30 mouse cellular contexts compared by ENCODE assay signal in genomic region chr2:174424301-174425085, GRCm38 (mm10). TPM values are rescaled to one million over a fixed set of nuclear protein-coding genes. Genes with fewer than 3 reads are reported as not detected.
"Had no signal": no experiment of that assay in that cellular context is flagged by ENCODE, and none has a peak within 500 bp of the region (broad histone marks: within the 10 kb centered on the region; RNA-seq: fewer than 3 reads in every experiment).

No protein-coding gene starts in this region.

- H3K9me3 ChIP-seq: heart, embryonic 13.5 days; heart, embryonic 15.5 days; hindbrain, embryonic 13.5 days; hindbrain, embryonic 15.5 days; limb, embryonic 13.5 days; limb, embryonic 15.5 days; liver, embryonic 12.5 days had no signal

- H3K4me1 ChIP-seq: heart, embryonic 13.5 days; heart, embryonic 15.5 days; hindbrain, embryonic 15.5 days; limb, embryonic 15.5 days; liver, embryonic 12.5 days had no signal

- H3K27me3 ChIP-seq: heart, embryonic 13.5 days; heart, embryonic 15.5 days; hindbrain, embryonic 13.5 days; hindbrain, embryonic 15.5 days; limb, embryonic 13.5 days; limb, embryonic 15.5 days; liver, embryonic 12.5 days had no signal

- H3K4me3 ChIP-seq: heart, adult 2 months; heart, embryonic 13.5 days; heart, embryonic 15.5 days; hindbrain, embryonic 13.5 days; hindbrain, embryonic 15.5 days; limb, embryonic 13.5 days; limb, embryonic 15.5 days; liver, embryonic 12.5 days had no signal

- H3K4me2 ChIP-seq: heart, embryonic 11.5 days; heart, embryonic 13.5 days; heart, embryonic 15.5 days; hindbrain, embryonic 13.5 days; hindbrain, embryonic 15.5 days; limb, embryonic 13.5 days; limb, embryonic 15.5 days; liver, embryonic 12.5 days had no signal

- H3K27ac ChIP-seq: heart, adult 2 months; heart, embryonic 13.5 days; heart, embryonic 15.5 days; hindbrain, embryonic 13.5 days; hindbrain, embryonic 15.5 days; hindbrain, postnatal 0 days; limb, embryonic 13.5 days; limb, embryonic 15.5 days; liver, embryonic 12.5 days; liver, embryonic 14.5 days had no signal

- H3K9ac ChIP-seq: heart, embryonic 13.5 days; heart, embryonic 15.5 days; hindbrain, embryonic 13.5 days; hindbrain, embryonic 15.5 days; limb, embryonic 13.5 days; limb, embryonic 15.5 days; liver, embryonic 12.5 days; liver, embryonic 14.5 days had no signal

- DNase-seq: gastrocnemius, postnatal 14 days; heart, adult 2 months; heart, postnatal 14 days; heart, postnatal 36 days; kidney, adult 11 months; kidney, adult 8-10 months; kidney, postnatal 14 days; layer of hippocampus, adult 9-11 months; layer of hippocampus, postnatal 36 days; left cerebral cortex, postnatal 4 days had no signal

- ATAC-seq: forebrain, embryonic 16.5 days; hindbrain, postnatal 0 days; intestine, embryonic 16.5 days; liver, embryonic 12.5 days had no signal

RNA-seq across cellular contexts. Expression of gene Tubb1, which starts 26.0 kb away (rescaled TPM):
- total RNA-seq: gastrocnemius, adult 8-10 months; gastrocnemius, postnatal 36 days; hematopoietic stem cell, adult 5-6 weeks; layer of hippocampus, adult 18-20 months; layer of hippocampus, postnatal 14 days; layer of hippocampus, postnatal 36 days; left cerebral cortex, adult 18-20 months; left cerebral cortex, postnatal 10 days; left cerebral cortex, postnatal 25 days; left cerebral cortex, postnatal 4 days had no signal
- polyA plus RNA-seq: hindbrain, postnatal 0 days had no signal
